Mouse (Mus musculus) olfactory bulb, adult 2 months (tissue): ENCODE results near the gene Ppp6r3. TPM values are rescaled to one million over a fixed set of nuclear protein-coding genes. Genes with fewer than 3 reads are reported as not detected.
A peak's percentile ranks its signal among the peaks of the same experiment; 100 is the strongest.

Experiments
- H3K27ac ChIP-seq: fragments of 200-500 bp; 2 replicates; pipeline ENCODE4 v1.5.1; 2012; ENCODE audit warnings: low read depth, low read length; ENCODE audit not compliant: insufficient read depth
- H3K4me1 ChIP-seq: fragments of 200-500 bp; 2 replicates; pipeline ENCODE4 v1.6.1; 2012; ENCODE audit warnings: low read length; ENCODE audit not compliant: control insufficient read depth, insufficient read depth
- H3K4me3 ChIP-seq: fragments of 200-500 bp; 2 replicates; pipeline ENCODE4 v1.5.1; 2012; ENCODE audit warnings: mild to moderate bottlenecking, low read depth, low read length, moderate library complexity; ENCODE audit not compliant: insufficient read depth
- CTCF ChIP-seq: fragments of 200-500 bp; IDR thresholded peaks from 2 replicates; pipeline ENCODE4 v1.5.1; 2012; ENCODE audit warnings: low read depth, mild to moderate bottlenecking, low read length, moderate library complexity; ENCODE audit not compliant: insufficient read depth
- POLR2A ChIP-seq: fragments of 200-500 bp; IDR thresholded peaks from 2 replicates; pipeline ENCODE4 v1.6.1; 2012; ENCODE audit warnings: mild to moderate bottlenecking, low read depth, low read length, moderate library complexity; ENCODE audit not compliant: insufficient read depth
- WGBS: fragments of 180-500 bp; shearing (Covaris S2); methylation state at CpG from one replicate; pipeline ENCODE4 v1.1.7; 2018; 5-methylcytosine and 5-hydroxymethylcytosine counted together
- polyA plus RNA-seq: library from polyadenylated mRNA; stranded (reverse); fragments of >200 nt; gene quantifications from 2 replicates; pipeline ENCODE4 v1.2.4, GENCODE M21; 2012; ENCODE audit warnings: low replicate concordance; ENCODE audit not compliant: missing spikeins, insufficient read depth, insufficient read length

The Ppp6r3 gene
- polyA plus RNA-seq, 1 experiment: not detected

DNA sequence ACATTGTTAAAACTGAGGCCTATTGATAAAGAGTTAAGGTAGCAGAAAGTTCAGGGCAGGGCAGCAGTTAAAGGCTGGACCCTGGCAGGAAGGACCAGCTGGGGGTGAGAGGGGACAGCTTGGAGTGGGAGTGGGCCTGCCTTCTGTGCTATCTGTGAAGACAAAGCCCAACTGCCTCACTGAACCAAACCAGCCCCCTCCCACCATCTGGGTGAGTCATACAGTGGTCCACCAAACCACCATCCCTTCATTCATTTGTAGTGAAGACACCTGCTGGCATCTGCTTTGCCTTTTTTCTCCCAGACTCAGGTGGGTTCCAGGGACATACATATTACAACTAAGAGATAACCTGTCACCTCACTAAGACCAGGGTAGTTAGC, 2.4 kb upstream of the Ppp6r3 start:
- peaks cover 9% of the 10 kb centered on the region; the same call in 1 of the 2 replicates for H3K4me1 ChIP-seq
- no peak for TF ChIP-seq CTCF
- TF ChIP-seq POLR2A: no peak
- no peak overlapping the region for H3K27ac ChIP-seq
- no peak overlapping the region for H3K4me3 ChIP-seq

DNA sequence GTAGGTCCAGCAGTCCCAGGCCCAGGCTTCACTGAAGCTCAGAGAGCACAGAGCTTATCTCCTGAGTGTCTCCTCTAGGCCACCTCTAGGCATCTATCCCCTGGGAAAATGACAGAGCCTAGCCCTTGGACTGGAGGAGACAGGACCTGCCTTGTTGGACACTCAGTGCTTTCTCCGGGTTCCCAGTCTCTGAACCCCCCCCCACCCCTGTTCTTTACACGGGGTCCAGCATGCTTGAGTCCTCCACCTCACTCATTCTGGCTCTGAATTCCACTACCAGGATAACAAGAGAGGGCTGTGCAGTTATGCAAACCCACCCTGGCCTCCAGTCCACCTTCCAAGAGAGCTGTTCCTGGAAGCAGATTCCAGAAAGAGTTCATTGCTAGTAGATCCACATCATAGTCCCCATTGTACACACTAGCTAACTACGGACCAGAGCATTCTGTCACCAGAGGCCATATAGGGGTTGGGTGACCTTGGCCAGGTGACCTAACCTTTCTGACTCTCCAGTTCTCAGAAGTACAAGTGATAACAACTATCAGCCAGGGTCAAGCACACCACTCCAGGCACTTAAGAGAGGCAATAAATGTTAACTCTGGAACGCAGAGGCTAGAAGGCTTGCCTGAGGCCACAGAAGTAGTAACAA, 1.8 kb upstream of the Ppp6r3 start:
- Histone ChIP-seq H3K4me1 (peaks cover 9% of the 10 kb centered on the region; the same call in 1 of the 2 replicates), H3K4me3 (no peak overlapping the region), H3K27ac (no peak overlapping the region)
- 86% methylated on average over 4 of the region's 4 CpGs for WGBS
- TF ChIP-seq POLR2A: no peak
- no peak for TF ChIP-seq CTCF

DNA sequence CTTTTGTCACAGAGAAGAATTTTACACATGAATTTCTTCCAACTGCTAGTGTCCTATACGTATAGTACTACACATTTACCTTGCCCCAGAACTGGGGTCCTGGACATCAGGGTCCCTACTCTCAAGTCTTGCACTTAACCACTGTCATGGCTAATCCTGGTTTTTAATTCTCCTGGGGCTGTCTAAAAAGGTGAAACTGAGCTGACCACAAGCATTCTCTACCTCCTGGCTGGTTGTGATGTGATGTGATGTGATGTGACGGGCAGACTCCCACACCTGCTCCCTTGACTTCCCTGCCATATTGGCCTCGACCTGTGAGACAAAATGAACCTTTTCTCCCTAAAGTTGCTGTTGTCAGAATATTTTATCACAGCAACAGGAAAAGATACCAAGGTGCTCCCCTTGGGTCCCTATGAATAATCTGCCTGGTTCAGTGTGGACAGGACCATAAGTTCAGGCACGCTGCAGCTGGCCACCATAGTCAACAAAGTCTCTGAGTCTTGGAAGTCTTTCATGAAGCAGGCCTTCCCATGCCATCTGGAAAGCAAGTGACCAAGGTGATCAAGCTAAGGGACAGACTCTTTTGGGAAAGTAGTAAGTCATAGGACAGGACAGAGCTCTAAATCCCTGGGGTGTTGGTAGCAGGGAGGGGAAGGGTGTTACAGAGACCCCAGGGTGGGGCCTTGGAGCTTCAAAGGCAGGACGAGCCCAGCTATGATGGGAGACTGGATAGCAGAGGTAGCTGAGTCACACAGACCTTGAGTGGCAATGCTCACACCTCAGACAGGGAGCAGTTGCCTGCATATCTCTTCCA, 1.1 kb upstream of the Ppp6r3 start:
- Histone ChIP-seq H3K4me3 (no peak overlapping the region), H3K4me1 (peaks cover 9% of the 10 kb centered on the region; the same call in 1 of the 2 replicates), H3K27ac (peak overlapping the region; percentile 20)
- TF ChIP-seq POLR2A: no peak
- no peak for TF ChIP-seq CTCF
- WGBS: 73% methylated on average over 5 of the region's 5 CpGs

DNA sequence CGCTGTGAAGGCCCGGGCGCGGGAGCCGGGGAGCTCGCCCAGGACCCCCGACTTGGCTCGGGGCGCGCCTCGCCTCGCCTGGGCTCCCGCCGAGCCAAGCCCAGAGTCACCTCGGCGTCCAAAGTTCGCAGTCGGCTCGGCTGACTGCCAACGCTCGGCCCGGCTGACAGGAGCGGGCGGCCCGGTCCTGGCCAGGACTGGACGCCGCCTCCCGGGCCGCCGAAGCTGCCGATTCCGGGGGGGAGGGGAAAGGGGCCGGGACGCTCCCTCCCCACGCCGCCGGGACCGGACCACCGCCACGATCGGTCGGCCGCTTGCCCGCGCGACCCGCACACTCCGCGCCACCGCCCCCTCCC, 295 bp downstream of the Ppp6r3 start:
- 1% methylated on average over 49 of the region's 50 CpGs for WGBS

DNA sequence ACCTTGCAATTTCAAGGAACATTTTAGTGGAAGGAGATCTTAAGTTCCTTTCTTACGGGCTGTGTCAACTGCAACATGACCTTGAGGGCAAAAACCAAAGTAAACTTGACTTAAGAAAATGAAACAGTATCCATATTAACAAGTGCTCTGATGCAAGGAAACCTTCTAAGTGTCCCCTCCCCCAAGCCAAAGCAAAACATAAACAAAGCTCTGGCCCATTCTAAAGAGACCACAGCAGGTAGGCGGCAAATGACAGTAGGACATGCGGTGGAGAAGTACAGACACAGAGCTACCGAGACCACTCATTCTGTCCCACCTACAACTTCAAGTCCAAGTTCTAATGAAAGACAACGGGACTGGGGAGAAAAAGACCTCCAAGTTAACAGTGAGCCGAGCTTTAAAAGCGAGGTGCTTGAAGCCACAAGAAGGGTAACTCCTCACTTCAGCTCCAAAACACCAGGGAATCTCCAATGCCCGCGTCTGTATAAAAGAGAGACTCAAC, 905 bp downstream of the Ppp6r3 start:
- WGBS: under 1% methylated on average over 9 of the region's 9 CpGs
- Histone ChIP-seq H3K4me1 (peaks cover 13% of the 10 kb centered on the region; the same call in 1 of the 2 replicates), H3K4me3 (peak overlapping the region; percentile 92), H3K27ac (0 out of 2 replicates have a peak overlapping the region, but pooled peaks have one; percentile 91)
- TF ChIP-seq POLR2A (no peak), CTCF (no peak)

More for the DNA sequence above, 295 bp downstream of the Ppp6r3 start:
- Histone ChIP-seq H3K4me3 (peak overlapping the region; percentile 92), H3K4me1 (peaks cover 11% of the 10 kb centered on the region; the same call in 1 of the 2 replicates), H3K27ac (peak overlapping the region; percentile 91)
- TF ChIP-seq CTCF (no peak), POLR2A (no peak)

DNA sequence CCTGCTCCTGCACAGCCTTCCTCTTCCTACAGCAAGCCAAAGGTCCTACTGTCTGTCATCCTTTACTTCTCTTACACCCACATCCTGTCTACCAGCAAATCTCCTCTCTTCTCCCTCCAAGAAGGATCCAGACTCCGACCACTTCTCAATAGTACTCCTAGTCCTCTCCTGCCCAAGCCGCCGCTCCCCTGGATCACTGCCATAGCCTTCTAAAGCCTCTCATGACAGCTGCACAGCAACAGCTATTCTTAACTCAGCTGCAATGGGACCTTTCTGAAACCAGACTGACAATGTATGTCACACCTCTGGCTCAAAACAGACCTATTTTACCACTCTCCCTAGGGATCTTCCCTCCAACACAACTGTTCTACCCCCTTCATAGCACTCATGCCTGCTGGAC, 11.2 kb downstream of the Ppp6r3 start:
- TF ChIP-seq CTCF (no peak), POLR2A (no peak)
- WGBS: 29% methylated on average over 3 of the region's 3 CpGs
- no peak overlapping the region for H3K27ac ChIP-seq

DNA sequence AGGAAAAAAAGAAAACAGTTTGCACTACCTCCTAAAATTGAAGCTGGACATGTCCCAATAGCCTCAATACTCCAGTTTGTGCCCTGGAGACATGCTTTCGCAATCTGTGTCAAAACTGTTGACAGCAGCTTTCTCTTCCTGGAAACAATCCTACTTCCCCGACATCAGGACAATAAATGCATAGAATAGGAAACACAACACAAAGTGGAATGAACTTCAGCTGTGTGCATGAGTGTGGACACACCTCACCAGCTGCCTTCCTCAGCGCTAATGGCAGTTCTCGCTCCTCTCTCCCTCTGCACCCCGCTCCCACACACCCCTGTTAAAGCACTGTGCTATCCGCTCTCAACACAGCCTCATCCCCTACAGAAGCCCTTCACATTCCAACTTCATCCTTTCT, 12.8 kb downstream of the Ppp6r3 start:
- no peak overlapping the region for H3K27ac ChIP-seq
- H3K4me3 ChIP-seq: no peak overlapping the region
- H3K4me1 ChIP-seq: no peaks in the 10 kb centered on the region; the same call in 1 of the 2 replicates
- no peak for TF ChIP-seq CTCF
- no peak for TF ChIP-seq POLR2A
- 63% methylated on average over 6 of the region's 6 CpGs for WGBS

More for the DNA sequence above, 11.2 kb downstream of the Ppp6r3 start:
- Histone ChIP-seq H3K4me3 (no peak overlapping the region), H3K4me1 (no peaks in the 10 kb centered on the region; the same call in 1 of the 2 replicates)

DNA sequence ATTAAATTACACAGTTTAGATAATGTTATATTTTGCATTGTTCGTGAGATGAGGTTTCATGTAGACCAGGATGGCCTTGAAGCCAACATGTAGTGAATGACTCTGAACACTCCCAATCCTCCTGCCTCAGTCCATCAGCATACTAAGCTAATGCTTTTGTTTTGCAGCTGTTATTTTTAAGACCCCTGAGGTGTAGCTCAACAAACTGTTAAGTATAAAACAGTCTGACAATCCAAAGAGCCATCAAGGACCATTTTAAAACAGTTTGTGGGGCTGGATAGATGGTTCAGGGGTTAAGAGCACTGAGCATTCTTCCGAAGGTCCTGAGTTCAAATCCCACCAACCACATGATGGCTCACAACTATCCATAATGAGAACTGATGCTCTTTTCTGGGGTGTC, 13.3 kb downstream of the Ppp6r3 start:
- WGBS: 91% methylated on average over 2 of the region's 2 CpGs
- Histone ChIP-seq H3K4me3 (no peak overlapping the region), H3K4me1 (no peaks in the 10 kb centered on the region; the same call in 1 of the 2 replicates), H3K27ac (no peak overlapping the region)
- no peak for TF ChIP-seq CTCF
- TF ChIP-seq POLR2A: no peak
